Mouse (Mus musculus) MEL (cell line): ENCODE results near the gene Gatb. TPM values are rescaled to one million over a fixed set of nuclear protein-coding genes. Genes with fewer than 3 reads are reported as not detected.

Source experiments
- DNase-seq: peaks from one replicate; pipeline ENCODE4 v3.0.0; 2011; ENCODE audit warnings: low read depth, low spot score
- H3K27ac ChIP-seq: 2 replicates; pipeline ENCODE4 v1.5.1; 2012; ENCODE audit warnings: low read depth, mild to moderate bottlenecking, control low read depth, low read length, moderate library complexity; ENCODE audit not compliant: control insufficient read depth
- H3K27me3 ChIP-seq, 2 experiments: fragments of 150-350 bp in 1 of 2; sonication (generic) in 1 of 2; 2 replicates each; pipeline ENCODE4 v1.6.1; 2012; ENCODE audit warnings: low read length in 2 of 2, mild to moderate bottlenecking in 2 of 2, improper control_type of control experiment in 1 of 2, moderate library complexity in 1 of 2; ENCODE audit not compliant: insufficient read depth in 2 of 2, control insufficient read depth in 1 of 2
- H3K36me3 ChIP-seq, 2 experiments: 2 replicates each; pipeline ENCODE4 v1.6.1; 2012 to 2014; ENCODE audit warnings: low read length in 2 of 2, improper control_type of control experiment in 1 of 2, inconsistent platforms in 1 of 2, mild to moderate bottlenecking in 1 of 2; ENCODE audit not compliant: insufficient read depth in 2 of 2, control insufficient read depth in 1 of 2
- H3K4me1 ChIP-seq, 2 experiments: fragments of 150-350 bp in 1 of 2; sonication (generic) in 1 of 2; 2 replicates each; pipeline ENCODE4 v1.6.1; 2012; ENCODE audit warnings: low read length in 2 of 2, improper control_type of control experiment in 1 of 2, mild to moderate bottlenecking in 1 of 2; ENCODE audit not compliant: insufficient read depth in 2 of 2, control insufficient read depth in 1 of 2
- H3K4me3 ChIP-seq, 2 experiments: fragments of 150-350 bp in 1 of 2; sonication (generic) in 1 of 2; 2 replicates each; pipeline ENCODE4 v1.5.1; 2012; ENCODE audit warnings: low read depth in 2 of 2, low read length in 2 of 2, mild to moderate bottlenecking in 2 of 2, moderate library complexity in 2 of 2, control low read depth in 1 of 2, improper control_type of control experiment in 1 of 2; ENCODE audit not compliant: control insufficient read depth in 1 of 2, insufficient read depth in 1 of 2
- H3K79me2 ChIP-seq: 2 replicates; pipeline ENCODE4 v1.6.1; 2012; ENCODE audit warnings: mild to moderate bottlenecking, low read length, moderate library complexity; ENCODE audit not compliant: control insufficient read depth, poor library complexity, insufficient read depth
- H3K9ac ChIP-seq: 2 replicates; pipeline ENCODE4 v1.6.1; 2012; ENCODE audit warnings: low read depth, mild to moderate bottlenecking, control low read depth, low read length, moderate library complexity; ENCODE audit not compliant: control insufficient read depth, poor library complexity, severe bottlenecking
- H3K9me3 ChIP-seq: fragments of 150-350 bp; sonication (generic); replicated peaks from 2 replicates; pipeline ENCODE4 v1.6.1; 2012; ENCODE audit warnings: mild to moderate bottlenecking, low read length, improper control_type of control experiment, moderate library complexity; ENCODE audit not compliant: insufficient read depth
- CHD1 ChIP-seq: IDR thresholded peaks from 2 replicates; pipeline ENCODE4 v1.6.1; 2012; ENCODE audit warnings: low read depth, mild to moderate bottlenecking, inconsistent platforms, low read length, improper control_type of control experiment
- CTCF ChIP-seq, 3 experiments: IDR thresholded peaks in 2 of 3; conservative IDR thresholded peaks in 1 of 3; 2 replicates each; pipeline ENCODE4 v1.5.1; 2011 to 2012; ENCODE audit warnings: low read length in 3 of 3, low read depth in 2 of 3, mild to moderate bottlenecking in 2 of 3, improper control_type of control experiment in 1 of 3, inconsistent platforms in 1 of 3, mixed read lengths in 1 of 3, moderate library complexity in 1 of 3; ENCODE audit not compliant: control insufficient read depth in 1 of 3, insufficient read depth in 1 of 3, poor library complexity in 1 of 3, severe bottlenecking in 1 of 3
- E2F4 ChIP-seq: IDR thresholded peaks from 2 replicates; pipeline ENCODE4 v1.6.1; 2011; ENCODE audit warnings: low read depth, low read length, improper control_type of control experiment, borderline replicate concordance
- ELF1 ChIP-seq: IDR thresholded peaks from 2 replicates; pipeline ENCODE4 v1.6.1; 2014; ENCODE audit warnings: low read depth, mild to moderate bottlenecking, inconsistent platforms, low read length, improper control_type of control experiment, moderate library complexity
- ETS1 ChIP-seq: IDR thresholded peaks from 2 replicates; pipeline ENCODE4 v1.6.1; 2012; ENCODE audit warnings: low read depth, mild to moderate bottlenecking, inconsistent platforms, low read length, improper control_type of control experiment, moderate library complexity
- GABPA ChIP-seq: IDR thresholded peaks from 2 replicates; pipeline ENCODE4 v1.6.1; 2012; ENCODE audit warnings: low read depth, mild to moderate bottlenecking, inconsistent platforms, low read length, improper control_type of control experiment, moderate library complexity
- GATA1 ChIP-seq: IDR thresholded peaks from 2 replicates; pipeline ENCODE4 v1.6.1; 2011; ENCODE audit warnings: low read depth, low read length, improper control_type of control experiment
- HCFC1 ChIP-seq: IDR thresholded peaks from 2 replicates; pipeline ENCODE4 v1.6.1; 2012; ENCODE audit warnings: low read depth, mild to moderate bottlenecking, inconsistent platforms, low read length, improper control_type of control experiment, moderate library complexity
- JUND ChIP-seq: IDR thresholded peaks from 2 replicates; pipeline ENCODE4 v1.6.1; 2011; ENCODE audit warnings: low read depth, mild to moderate bottlenecking, improper control_type of control experiment, low read length
- MAFK ChIP-seq: IDR thresholded peaks from 2 replicates; pipeline ENCODE4 v1.6.1; 2011; ENCODE audit warnings: low read depth, mild to moderate bottlenecking, low read length, improper control_type of control experiment, borderline replicate concordance
- MAX ChIP-seq: IDR thresholded peaks from 2 replicates; pipeline ENCODE4 v1.6.1; 2011; ENCODE audit warnings: low read length, improper control_type of control experiment
- MEF2A ChIP-seq: IDR thresholded peaks from 2 replicates; pipeline ENCODE4 v1.6.1; 2014; ENCODE audit warnings: low read depth, mild to moderate bottlenecking, inconsistent platforms, low read length, improper control_type of control experiment; ENCODE audit not compliant: poor library complexity, insufficient replicate concordance, severe bottlenecking; ENCODE audit errors: extremely low read depth
- MXI1 ChIP-seq: IDR thresholded peaks from 2 replicates; pipeline ENCODE4 v1.6.1; 2011; ENCODE audit warnings: mild to moderate bottlenecking, low read depth, low read length, improper control_type of control experiment
- MYC ChIP-seq: IDR thresholded peaks from 2 replicates; pipeline ENCODE4 v1.6.1; 2011; ENCODE audit warnings: low read depth, mild to moderate bottlenecking, low read length, improper control_type of control experiment, moderate library complexity
- NELFE ChIP-seq: IDR thresholded peaks from 2 replicates; pipeline ENCODE4 v1.6.1; 2011; ENCODE audit warnings: low read depth, low read length, improper control_type of control experiment
- POLR2A ChIP-seq, 2 experiments: IDR thresholded peaks; 2 replicates each; pipeline ENCODE4 v1.6.1; 2011 to 2012; ENCODE audit warnings: low read length in 2 of 2, mild to moderate bottlenecking in 2 of 2, control low read depth in 1 of 2, improper control_type of control experiment in 1 of 2, low read depth in 1 of 2, moderate library complexity in 1 of 2; ENCODE audit not compliant: control insufficient read depth in 1 of 2, insufficient read depth in 1 of 2, poor library complexity in 1 of 2
- RCOR1 ChIP-seq: IDR thresholded peaks from 2 replicates; pipeline ENCODE4 v1.6.1; 2012; ENCODE audit warnings: low read depth, mild to moderate bottlenecking, inconsistent platforms, low read length, improper control_type of control experiment
- SIN3A ChIP-seq: IDR thresholded peaks from 2 replicates; pipeline ENCODE4 v1.6.1; 2012; ENCODE audit warnings: low read length, improper control_type of control experiment, inconsistent platforms
- SMC3 ChIP-seq: IDR thresholded peaks from 2 replicates; pipeline ENCODE4 v1.6.1; 2011; ENCODE audit warnings: low read depth, low read length, improper control_type of control experiment
- TAL1 ChIP-seq: IDR thresholded peaks from 2 replicates; pipeline ENCODE4 v1.6.1; 2012; ENCODE audit warnings: mild to moderate bottlenecking, inconsistent platforms, low read length, moderate library complexity, mixed read lengths
- TBP ChIP-seq: IDR thresholded peaks from 2 replicates; pipeline ENCODE4 v1.8.0; 2011; ENCODE audit warnings: low read depth, low read length, improper control_type of control experiment
- UBTF ChIP-seq: IDR thresholded peaks from 2 replicates; pipeline ENCODE4 v1.6.1; 2012; ENCODE audit warnings: low read depth, mild to moderate bottlenecking, inconsistent platforms, low read length, improper control_type of control experiment, moderate library complexity, borderline replicate concordance; ENCODE audit not compliant: insufficient read depth
- USF1 ChIP-seq: IDR thresholded peaks from 2 replicates; pipeline ENCODE4 v1.6.1; 2014; ENCODE audit warnings: low read depth, mild to moderate bottlenecking, inconsistent platforms, low read length, improper control_type of control experiment, moderate library complexity
- USF2 ChIP-seq, 2 experiments: IDR thresholded peaks; 2 replicates each; pipeline ENCODE4 v1.6.1; 2011 to 2012; ENCODE audit warnings: improper control_type of control experiment in 2 of 2, low read length in 2 of 2, borderline replicate concordance in 1 of 2, inconsistent platforms in 1 of 2, low read depth in 1 of 2, mild to moderate bottlenecking in 1 of 2; ENCODE audit not compliant: insufficient read depth in 1 of 2
- ZMIZ1 ChIP-seq: IDR thresholded peaks from 2 replicates; pipeline ENCODE4 v1.6.1; 2012; ENCODE audit warnings: low read depth, mild to moderate bottlenecking, inconsistent platforms, low read length, improper control_type of control experiment, moderate library complexity
- ZNF384 ChIP-seq: IDR thresholded peaks from 2 replicates; pipeline ENCODE4 v1.6.1; 2012; ENCODE audit warnings: low read depth, mild to moderate bottlenecking, inconsistent platforms, low read length, improper control_type of control experiment
- polyA plus RNA-seq, 2 experiments: library from polyadenylated mRNA; stranded (reverse) in 1 of 2; unstranded in 1 of 2; fragments of >175 nt in 1 of 2; fragments of >200 nt in 1 of 2; gene quantifications; 2 replicates each; pipeline versions ENCODE4 v1.2.1 to v1.2.4; 2012; ENCODE audit warnings: low replicate concordance in 2 of 2, low read depth in 1 of 2; ENCODE audit not compliant: insufficient read length in 2 of 2, insufficient read depth in 1 of 2, missing spikeins in 1 of 2
- total RNA-seq: library from RNA; depleted of rRNA; stranded (reverse); fragments of 300-350 nt; gene quantifications from 2 replicates; pipeline ENCODE4 v1.2.3, GENCODE M21; 2012

The Gatb gene
- total and polyA plus RNA-seq, 3 experiments, result 9.1 to 16.8 TPM; not detected in 1

DNA sequence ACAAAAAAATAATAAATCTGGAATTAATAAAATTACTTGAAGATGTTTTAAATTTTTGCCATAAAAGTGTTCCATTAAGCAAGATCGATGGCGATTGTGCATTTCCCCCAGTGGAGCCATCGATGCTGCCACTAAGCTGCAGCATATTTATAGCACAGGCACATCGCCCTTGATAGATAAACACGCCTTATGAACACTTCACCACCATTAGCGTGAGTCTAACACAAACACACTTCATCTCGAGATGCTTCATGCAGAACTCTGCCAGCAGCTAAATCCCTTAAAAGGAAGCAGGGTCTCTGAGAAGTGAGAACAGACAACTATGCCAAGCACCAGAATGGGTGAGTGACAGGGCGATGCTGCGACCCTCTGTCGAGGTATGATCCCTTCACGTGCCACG is 92.8 kb downstream of the Gatb start:
- H3K27me3 ChIP-seq, result peaks cover 0 to 3% of the 10 kb centered on the region in 2 experiments; a peak in 1 of 4 replicates
- H3K79me2 ChIP-seq, result no peaks in the 10 kb centered on the region
- no peaks in the 10 kb centered on the region for H3K4me1 ChIP-seq
- no peak overlapping the region for H3K4me3 ChIP-seq
- TF ChIP-seq POLR2A (IDR thresholded peaks at IDR 0.05; ENCODE audit: control insufficient read depth in 1 of 2, insufficient read depth in 1 of 2, low read depth in 1 of 2, low read length in 2 of 2, poor library complexity in 1 of 2) (no peak), TBP (no peak), USF2 (IDR thresholded peaks at IDR 0.05; ENCODE audit: borderline replicate concordance in 1 of 2, insufficient read depth in 1 of 2, low read depth in 1 of 2, low read length in 2 of 2) (no peak), MEF2A (no peak), MXI1 (no peak), RCOR1 (no peak), UBTF (no peak), JUND (no peak), MAFK (no peak), HCFC1 (no peak), ZNF384 (no peak)
- DNase-seq, result no peak
- H3K36me3 ChIP-seq, result no peaks in the 10 kb centered on the region
- no peak overlapping the region for H3K9ac ChIP-seq
- no peaks in the 10 kb centered on the region for H3K9me3 ChIP-seq
- no peak overlapping the region for H3K27ac ChIP-seq

DNA sequence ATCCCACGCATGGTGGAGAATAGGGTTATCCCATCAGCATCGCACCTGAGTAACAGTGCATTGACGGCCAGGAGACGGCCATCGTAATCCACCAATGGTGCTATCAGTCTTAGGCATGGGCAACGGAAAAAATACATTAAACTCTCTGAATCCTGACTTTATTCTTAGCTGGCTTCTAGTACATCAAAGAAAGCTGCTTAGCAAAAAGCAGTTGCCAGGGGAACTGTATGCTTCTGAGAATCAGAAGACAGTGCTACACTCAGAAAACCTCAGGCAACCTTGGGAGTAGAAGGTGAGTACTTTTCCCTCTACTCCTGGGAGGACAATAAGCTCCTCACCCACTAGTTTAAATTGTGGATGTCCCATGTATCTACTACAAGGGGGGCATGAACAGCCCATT is 93.8 kb downstream of the Gatb start:
- H3K9ac ChIP-seq, result no peak overlapping the region
- DNase-seq, result no peak
- no peak overlapping the region for H3K4me3 ChIP-seq
- H3K79me2 ChIP-seq, result no peaks in the 10 kb centered on the region
- TF ChIP-seq ELF1, result no peak
- TF ChIP-seq UBTF, result no peak
- TF ChIP-seq RCOR1, result no peak
- no peak for TF ChIP-seq POLR2A (IDR thresholded peaks at IDR 0.05; ENCODE audit: control insufficient read depth in 1 of 2, insufficient read depth in 1 of 2, low read depth in 1 of 2, low read length in 2 of 2, poor library complexity in 1 of 2)
- no peak for TF ChIP-seq USF1
- TF ChIP-seq MAX, result no peak
- no peak for TF ChIP-seq GATA1
- TF ChIP-seq SMC3, result no peak
- TF ChIP-seq ETS1, result no peak
- no peak for TF ChIP-seq MXI1
- TF ChIP-seq TAL1, result no peak
- no peak for TF ChIP-seq CTCF (IDR thresholded peaks at IDR 0.05 in 2 of 3, conservative IDR thresholded peaks at IDR 0.05 in 1 of 3; ENCODE audit: control insufficient read depth in 1 of 3, insufficient read depth in 1 of 3, low read depth in 2 of 3, low read length in 3 of 3, poor library complexity in 1 of 3, severe bottlenecking in 1 of 3)
- TF ChIP-seq GABPA, result no peak
- no peak for TF ChIP-seq E2F4
- no peak for TF ChIP-seq NELFE
- TF ChIP-seq MYC, result no peak
- no peak for TF ChIP-seq ZMIZ1
- TF ChIP-seq MEF2A, result no peak
- TF ChIP-seq CHD1, result no peak
- TF ChIP-seq SIN3A, result no peak
- peaks cover 0 to 2% of the 10 kb centered on the region in 2 experiments; a peak in 2 of 4 replicates for H3K27me3 ChIP-seq
- no peaks in the 10 kb centered on the region for H3K4me1 ChIP-seq
- H3K9me3 ChIP-seq, result no peaks in the 10 kb centered on the region
- H3K36me3 ChIP-seq, result no peaks in the 10 kb centered on the region
- H3K27ac ChIP-seq, result no peak overlapping the region
